Mouse (Mus musculus) inflammation-experienced regulatory T-cells, adult 6 months (primary cell): Measurements from ENCODE around the gene Theg. TPM values are rescaled to one million over a fixed set of nuclear protein-coding genes. Genes with fewer than 3 reads are reported as not detected.

Source experiments
- ATAC-seq: one replicate; pipeline ENCODE4 v1.8.0; 2017
- polyA plus RNA-seq, 3 experiments: library from polyadenylated mRNA; unstranded; fragments of 100-300 nt; shearing (Covaris generic); gene quantifications; one replicate each; pipeline ENCODE4 v1.2.1; 2017

Gene Theg
- not detected for polyA plus RNA-seq

DNA sequence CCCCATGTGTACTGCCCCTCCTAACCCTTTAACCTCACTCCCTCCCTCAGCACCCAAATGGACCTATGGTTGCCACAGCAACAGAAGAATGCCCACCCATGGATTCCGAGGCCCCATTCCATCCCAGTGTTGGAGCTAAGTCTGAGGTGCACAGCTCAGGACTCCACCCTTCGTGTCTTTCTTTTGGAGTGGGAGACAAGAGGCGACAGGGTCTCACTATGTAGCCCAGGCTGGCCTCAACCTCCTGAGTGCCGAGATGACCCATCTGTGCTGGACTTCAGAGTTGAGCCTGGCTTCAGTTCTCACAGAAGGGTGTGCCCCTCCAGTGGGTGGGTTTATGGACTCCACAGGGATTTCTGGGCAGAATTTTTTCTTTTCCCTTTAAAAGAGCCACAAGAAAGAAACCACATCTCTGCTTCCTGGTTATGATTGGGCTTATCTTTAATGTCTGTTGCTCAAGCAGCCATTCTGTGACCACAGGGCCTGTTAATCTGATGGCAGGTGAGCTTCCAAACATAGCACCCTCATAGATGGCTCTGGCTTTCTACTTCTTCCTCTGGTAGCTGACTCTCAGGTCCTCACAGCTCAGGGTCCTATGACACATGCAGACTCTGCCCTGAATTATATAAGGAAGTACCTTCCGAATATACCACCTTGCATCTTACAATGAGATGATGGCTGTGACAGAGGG lies at the start of gene Theg:
Theg (minus strand) TSS at position 271 of the 691 bp plus-strand sequence.
- no peak for ATAC-seq

GRCm38 (mm10) chr10:79636287-79636686 lies 49.2 kb upstream of the Theg start:
- ATAC-seq = no peak

DNA sequence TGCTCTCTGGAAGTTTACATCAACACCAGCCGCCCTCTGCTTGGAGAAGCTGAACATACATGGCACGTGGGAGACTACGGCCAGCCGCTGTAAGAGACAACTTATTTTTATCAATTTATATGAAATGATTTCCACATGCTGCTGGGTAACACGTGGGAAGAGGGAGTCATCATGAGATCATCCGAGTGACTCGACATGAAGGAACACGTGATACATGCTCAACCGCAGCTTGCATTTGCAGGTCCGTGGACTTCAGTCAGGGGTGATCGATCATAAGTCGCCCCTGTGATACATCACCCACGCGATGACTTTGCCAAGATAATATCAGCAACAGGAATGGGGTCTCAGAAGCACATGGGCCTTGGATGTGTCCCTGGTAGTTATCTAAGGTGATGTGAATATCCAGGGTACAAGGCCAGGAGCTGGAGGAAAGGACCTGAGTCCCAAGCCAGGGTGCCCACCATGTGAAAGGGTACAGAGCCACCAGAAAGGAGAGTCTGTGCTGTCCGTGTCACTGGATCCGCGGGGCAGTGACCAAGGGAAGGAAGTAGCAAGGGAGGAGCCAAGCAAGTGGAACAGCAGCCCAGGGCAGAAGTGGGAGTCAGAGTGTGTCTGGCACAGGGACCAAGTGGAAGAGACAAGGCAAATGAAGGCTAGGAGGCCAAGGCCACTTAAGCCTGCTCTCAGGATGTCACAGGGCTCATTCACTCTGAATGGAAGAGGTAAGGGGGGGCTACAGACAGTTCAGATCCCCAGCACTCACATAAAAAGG lies 46.1 kb upstream of the Theg start:
- no peak for ATAC-seq

DNA sequence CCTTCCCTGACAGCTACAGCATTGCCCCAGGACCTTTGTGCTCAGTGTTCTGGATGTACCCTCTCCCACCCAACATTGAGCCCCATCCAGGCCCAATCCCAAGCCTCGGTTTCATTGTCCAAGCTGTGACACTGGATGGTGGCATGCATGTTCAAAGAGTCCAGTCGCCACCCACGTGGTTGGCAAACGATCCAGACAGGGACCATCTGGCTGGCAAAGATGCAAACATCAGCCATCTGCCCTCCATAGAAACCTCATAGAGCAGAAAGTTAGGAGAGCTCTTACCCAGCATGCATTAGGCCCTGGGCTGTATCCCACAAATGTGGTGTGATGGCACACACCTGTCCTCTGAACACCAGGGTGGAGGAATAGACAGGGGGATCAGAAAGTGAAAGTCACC lies 44.3 kb upstream of the Theg start:
- no peak for ATAC-seq

- ATAC-seq = no peak
These were observed 41.2 kb upstream of the Theg start for GRCm38 (mm10) chr10:79628377-79628776.

- ATAC-seq = no peak
These were observed 39.0 kb upstream of the Theg start for GRCm38 (mm10) chr10:79626156-79626555.

DNA sequence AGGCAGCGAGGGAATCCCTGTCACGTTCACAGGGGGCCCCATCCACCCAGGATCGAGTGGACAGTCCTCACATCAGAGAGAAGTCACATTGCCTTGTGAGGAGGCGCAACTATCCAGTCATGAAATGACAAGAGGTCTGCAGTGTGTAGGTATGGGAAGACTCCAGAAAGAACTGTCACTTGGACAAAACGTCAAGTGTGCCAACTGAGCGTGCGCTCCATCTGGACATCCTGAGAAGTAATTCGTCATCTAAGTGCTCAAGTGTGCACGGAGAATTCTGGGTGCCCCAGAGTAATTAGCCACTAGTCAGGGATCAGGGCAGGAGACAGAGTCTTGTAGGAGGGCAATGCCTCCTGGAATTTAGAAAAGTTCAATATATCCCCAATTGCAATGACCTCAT lies 38.3 kb upstream of the Theg start:
- no peak for ATAC-seq

- no peak for ATAC-seq
These were observed 36.8 kb upstream of the Theg start for GRCm38 (mm10) chr10:79623950-79624349.

GRCm38 (mm10) chr10:79616376-79616775 lies 29.2 kb upstream of the Theg start:
- ATAC-seq = no peak

GRCm38 (mm10) chr10:79615860-79616259 lies 28.7 kb upstream of the Theg start:
- ATAC-seq = no peak

DNA sequence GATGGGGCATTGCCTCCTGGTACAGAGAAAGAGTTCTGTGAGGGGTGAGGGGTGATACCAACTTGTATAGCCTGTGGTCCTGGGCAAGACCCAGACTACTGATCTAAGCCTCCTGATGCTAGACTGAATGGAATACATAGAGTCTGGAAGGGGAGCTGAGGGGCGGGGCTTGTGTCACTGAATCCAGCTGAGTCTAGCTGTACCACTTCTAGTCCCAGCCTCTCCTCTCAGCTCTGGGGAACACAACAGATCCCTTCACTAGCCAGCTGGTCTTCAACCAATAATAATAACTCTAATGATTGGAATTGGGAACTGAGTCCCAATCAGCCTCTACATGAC lies 27.1 kb upstream of the Theg start:
- ATAC-seq = no peak

DNA sequence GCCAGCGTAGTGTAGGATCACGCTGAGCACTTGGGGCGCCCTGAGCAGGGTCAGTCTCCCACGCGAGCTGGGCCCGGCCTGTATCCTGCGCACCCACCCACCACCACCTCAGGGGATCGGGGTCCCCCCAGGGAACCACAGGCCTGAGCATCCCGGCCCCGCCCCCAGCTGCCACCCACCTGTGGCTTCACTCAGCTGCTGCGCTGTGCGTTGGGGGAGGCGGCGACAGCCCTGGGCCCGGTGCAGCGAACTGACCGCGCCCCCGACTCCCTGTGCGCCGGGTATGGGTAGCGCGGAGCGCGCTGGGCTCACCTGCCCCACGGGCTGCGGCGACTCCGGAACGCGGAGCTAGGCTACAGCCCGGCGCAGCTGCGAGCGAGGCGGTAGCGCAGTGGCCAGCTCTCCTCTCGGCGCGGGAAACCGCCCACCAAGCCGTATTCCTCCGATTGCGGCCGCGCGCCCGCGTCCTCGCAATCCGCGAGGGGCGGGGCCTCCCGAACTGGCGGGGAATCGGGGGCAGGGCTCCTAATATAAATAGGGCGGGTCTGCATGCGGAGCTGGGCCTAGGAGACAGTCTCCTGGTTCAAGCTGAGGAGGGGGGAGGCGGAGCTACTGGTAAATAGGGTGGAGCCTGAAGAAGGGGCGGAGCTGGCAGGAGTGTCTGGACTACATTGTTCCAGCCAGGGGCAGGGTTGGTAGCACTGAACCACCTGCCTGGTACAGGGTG lies 26.6 kb upstream of the Theg start, which contains the start of gene C2cd4c:
C2cd4c (minus strand) TSS at position 448 of the 727 bp plus-strand sequence.
- no peak for ATAC-seq

DNA sequence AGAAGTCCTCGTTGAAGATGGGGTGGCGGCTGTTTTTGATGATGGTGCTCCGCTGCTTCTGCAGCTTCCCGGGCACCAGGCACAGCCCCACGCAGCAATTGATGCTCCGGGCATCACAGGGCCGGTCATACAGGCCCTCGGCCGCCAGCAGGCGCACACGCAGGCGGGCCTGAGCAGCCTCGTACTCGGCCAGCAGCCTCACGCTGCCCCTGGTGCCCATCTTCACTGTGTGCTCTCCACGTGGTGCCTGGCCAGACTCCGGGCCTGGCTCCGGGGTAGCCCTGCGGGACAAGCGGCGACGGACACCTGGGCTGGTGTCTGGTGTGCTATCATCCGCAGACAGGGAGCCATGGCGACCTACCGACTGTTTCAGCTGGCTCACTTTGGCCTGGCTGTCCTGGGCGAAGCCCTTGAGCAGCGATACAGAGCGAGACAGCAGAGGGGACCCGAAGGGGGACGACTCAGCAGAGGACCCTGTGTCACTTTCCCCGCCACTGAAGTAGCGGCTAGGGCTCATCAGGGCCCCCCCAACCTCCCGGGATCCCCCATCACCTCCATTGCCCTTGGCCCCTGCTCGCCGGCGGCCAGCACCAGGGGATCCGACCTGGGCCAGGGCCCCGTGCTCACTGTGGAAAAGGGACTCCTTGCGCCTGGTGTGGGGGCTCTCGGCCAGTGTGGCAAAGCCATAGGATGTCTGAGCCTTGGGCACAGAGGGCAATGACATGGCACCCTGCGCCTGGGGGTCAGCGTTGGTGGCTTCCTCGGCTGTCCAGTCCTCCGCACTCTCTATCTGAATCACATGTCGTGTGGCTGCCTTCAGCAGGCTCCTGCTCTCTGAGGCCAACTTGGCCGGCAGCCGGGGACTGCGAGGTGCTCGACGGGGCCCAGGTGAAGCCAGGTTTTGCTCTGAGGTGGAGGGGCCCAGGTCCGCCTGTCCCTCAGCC lies 25.3 kb upstream of the Theg start:
- no peak for ATAC-seq

DNA sequence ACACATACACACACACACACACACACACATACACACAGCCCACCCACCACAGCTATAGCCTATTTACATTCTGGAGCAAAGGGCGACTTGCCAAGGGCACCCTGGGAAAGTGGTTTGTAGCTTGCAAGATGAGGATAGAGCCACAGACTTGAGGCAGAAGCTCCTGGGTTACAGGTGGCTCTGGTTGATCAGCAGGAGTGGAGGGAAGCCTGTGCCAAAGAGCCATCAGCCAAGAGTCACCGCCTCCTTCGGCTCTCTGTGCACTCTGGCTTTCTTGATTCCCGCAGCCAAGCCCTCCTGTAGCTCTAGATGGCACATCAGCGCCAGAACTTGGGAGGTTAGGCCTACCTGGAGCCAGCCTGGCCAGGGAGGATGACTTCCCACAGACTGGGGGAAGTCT lies 24.2 kb upstream of the Theg start:
- no peak for ATAC-seq

- ATAC-seq = no peak
These were observed 22.1 kb upstream of the Theg start for GRCm38 (mm10) chr10:79609276-79609675.

DNA sequence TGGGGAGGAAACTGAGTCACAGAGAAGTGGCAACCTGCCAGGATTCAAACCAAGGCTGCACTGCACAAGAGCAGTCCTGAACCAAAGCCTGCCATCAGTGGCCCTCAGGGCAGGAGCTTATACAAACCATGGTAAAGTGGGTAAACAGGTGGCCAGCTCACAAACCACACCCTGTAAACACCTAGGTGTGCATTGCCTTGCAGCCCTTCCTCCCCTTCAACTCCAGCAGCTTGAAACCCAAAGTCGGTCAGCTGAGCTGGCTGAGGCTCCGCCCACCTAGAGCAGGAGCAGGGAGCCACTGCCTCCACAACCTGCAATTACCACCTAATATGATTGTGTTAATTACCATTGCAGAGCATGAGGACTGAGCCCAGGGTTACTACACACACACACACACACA lies 20.8 kb upstream of the Theg start:
- no peak for ATAC-seq

GRCm38 (mm10) chr10:79606537-79606936 lies 19.4 kb upstream of the Theg start:
- no peak for ATAC-seq

DNA sequence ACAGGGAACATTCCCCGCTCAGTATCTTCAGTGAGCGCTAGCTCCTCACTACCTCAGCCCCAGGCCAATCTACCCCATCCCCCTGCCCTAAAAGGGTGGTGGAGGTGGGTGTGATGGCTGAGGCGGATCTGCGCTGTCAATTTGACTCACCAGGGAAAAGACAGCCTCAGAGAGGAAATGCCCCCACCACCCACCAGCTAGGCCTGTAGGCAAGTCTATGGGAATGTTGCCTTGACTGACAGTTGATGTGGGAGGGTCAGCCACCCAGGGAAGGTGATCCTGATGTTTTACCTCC lies 10.8 kb upstream of the Theg start:
- ATAC-seq = no peak

DNA sequence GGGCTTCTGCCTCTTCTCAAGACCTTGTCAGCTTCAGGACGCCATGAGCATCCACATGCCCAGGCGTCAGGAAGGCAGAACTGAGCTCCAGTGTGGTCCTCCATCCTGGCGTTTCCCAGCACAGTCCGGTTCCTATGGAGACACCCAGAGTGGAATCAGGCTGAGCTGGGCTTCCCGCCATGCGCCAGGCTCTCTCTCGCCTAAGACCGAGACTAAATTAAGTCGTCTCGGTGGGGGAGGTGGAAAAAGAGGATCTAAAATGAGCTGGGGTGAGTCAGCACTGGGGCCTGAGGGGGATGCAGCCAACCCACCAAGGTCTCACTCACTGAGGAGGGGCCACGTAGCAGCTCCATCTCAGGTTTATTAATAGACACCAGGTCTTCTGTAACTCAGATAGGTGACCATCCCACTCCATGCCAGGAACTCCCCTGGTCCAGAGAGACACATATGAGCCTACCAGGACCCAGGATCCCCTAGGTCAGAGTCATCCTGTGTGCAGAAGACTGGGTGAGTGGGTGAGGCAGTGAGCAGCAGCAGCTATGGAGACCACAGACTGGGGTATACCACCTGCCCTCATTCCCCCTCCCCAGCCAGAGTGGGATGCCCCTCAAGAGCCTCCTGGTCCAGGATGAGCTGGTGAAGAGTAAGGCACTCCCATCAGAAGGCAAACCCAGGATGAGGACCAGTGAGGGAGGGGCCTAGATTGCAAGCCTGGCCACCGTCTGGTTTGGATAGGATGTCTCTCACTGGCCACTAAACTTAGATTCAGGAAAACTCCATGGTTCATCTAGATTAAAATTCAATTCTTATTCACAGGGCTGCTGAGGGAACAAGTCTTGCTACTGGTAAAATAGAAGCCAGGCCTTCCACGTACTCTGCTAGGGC lies 10.2 kb upstream of the Theg start:
- ATAC-seq = no peak

DNA sequence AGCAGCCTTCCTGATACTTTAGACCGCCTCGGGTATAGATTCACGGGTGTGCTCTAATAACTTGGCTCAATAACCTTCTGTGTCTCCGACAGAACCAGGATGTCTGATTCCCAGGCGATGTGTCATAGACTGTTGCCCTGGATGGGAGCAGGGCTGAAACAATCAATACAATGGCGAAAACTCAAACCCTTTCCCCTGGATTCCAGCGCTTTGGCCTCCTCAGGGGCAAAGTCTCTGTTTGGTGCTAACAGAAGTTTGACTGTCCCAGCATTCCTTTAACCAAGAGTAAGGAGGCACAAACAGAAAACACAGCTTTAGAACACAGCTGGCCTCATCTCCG lies 8.4 kb upstream of the Theg start:
- ATAC-seq = no peak

DNA sequence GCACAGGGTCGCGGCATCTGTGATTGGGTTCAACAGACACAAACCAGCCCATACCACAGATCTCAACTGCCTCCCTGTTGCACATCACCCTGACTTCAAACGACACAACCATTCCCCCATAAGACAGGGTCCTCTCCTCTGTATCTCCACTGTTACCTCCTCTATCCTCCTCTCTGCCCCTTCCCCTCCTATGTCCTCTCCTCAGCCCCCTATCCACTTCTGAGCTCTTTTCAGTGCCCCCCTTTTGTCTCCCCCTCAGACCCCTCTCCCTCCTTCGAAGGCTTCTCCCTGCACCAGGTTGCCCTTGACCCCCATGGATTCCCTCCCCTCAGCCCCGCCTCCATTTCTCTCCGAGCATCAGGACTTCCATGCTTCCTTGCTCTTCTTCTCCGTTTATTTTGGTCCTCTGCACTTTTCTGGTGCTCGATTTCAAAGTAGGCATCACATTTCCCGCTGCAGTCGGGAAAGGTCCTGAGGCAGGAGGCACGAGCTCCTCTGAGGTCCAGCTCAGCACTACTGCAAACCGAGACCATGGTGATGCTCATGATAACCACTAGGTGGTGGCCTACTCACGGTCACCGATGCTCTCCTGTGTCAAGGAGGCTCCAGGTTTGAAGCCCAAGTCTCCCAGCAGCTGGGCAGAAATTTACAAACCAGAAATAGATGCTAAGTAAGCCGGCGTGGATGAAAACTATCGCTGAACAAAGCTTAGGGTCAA lies 7.9 kb upstream of the Theg start:
- peak; percentile 60 for ATAC-seq
